Mouse (Mus musculus): ENCODE measurements around the gene Csnka2ip.

Csnka2ip gene

DNA sequence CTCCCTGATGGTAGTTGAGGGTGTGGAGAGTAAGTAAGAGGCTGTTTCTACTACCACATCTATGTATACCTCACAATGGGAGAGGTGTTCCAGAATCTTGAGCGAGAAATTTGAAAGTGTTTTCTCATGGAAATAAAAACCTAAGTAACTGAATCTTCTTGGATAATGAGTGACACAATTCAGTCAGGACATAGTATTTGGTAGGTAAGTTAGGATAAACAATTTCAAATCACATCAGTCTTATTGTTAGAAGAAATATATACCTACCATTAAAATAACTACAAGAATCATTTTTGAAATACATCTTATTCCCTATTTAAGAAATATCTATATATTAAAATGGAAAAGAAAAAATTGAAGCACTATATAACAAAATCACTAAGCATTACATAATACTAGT is at the start of gene Csnka2ip:
TSS of gene Csnka2ip (minus strand) at position 101 of the 400 bp plus-strand sequence.
- no peak for DNase-seq

- no peak for DNase-seq
Observed at GRCm38 (mm10) chr16:64649594-64650290, 47.5 kb upstream of the Csnka2ip start.

- DNase-seq: no peak
Observed at GRCm38 (mm10) chr16:64647771-64648170, 45.6 kb upstream of the Csnka2ip start.

DNA sequence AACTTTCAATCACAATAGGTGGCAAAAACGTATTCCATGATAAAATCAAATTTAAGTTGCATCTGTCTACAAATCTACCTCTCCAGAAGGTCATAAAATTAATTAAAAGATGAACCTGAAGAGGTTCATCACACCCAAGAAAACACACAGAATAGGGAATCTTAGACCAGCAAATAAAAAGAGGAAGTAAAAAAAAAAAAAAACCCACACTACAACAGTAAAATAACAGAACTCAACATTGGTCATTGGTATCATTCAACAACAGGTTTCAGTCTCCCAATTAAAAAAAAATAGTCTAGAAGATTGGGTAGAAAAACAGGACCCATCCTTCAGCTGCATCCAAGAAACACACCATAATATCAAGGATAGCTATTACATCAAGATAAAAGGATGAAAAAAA is 32.9 kb upstream of the Csnka2ip start:
- no peak for DNase-seq

DNA sequence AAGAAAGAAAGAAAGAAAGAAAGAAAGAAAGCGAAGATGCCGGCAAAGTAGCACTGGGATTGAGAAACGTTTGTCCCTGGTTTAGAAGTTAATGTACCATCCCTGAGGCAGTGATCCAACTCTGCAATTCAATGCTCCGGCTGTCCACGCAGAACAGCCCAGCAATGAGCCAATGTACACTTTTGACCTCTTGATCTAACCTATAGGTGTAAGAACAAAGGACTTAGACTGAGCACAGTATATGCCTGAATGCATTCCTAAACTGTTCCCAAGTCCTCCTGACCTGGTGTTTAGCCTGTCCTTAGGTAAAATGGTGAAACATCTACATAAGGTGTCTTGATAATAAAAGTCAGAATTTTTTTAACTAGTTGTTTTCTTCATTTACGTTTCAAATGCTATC is 17.9 kb upstream of the Csnka2ip start:
- no peak for DNase-seq

GRCm38 (mm10) chr16:64614648-64615047 is 12.4 kb upstream of the Csnka2ip start:
- no peak for DNase-seq

DNA sequence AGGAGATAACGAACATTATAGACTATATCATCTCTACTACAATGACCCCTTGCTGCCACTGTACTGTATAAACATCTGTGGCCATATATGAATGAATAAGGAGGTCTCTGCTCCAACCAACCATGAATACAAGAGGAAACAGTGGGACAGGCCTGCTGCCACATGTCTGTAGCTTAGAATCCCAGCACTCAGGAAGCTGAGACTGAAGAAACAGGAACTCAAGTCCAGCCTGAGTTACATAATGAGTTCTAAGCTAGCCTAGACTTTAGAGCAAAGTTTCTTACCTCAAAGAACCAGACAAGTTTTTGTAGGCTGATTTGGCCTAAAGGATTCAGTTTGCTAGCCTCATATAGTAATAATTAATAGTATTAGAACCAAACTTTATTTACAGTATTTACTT is 5.6 kb upstream of the Csnka2ip start:
- DNase-seq: no peak

DNA sequence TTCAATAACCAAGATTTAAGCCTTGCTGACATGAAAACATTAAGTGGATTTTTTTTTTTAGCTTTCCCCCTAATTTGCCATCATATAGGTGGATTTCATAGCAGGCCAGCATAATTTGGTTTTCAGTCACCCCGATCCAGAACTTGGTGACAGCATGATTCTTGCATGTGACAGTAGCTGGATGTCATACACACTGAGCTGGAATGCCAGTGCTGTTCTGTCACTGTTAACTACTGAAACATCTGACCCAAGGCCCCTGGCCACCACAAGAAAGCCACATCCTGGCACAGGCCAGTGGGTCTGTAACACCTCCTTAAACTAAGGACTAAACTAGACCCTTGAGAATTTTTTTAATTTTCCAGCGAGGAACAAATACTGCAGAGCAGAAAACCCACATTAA is 15.4 kb downstream of the Csnka2ip start:
- DNase-seq: no peak

DNA sequence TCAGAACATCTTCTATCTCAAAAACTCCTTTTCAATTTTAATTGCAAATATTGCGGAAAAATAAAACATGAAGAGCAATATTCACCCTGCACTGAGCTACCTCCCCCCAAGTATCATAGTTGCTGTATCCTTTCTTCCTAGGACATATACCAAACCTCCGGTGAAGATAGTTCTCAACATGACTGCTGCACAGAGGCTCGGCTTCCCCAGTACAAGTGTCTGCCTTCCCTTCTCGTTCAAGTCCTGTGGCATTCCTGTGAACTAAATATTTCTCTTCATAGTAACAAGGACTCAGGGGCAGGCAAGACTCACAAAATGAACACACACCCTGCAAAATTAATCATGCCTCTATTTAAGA is 16.0 kb downstream of the Csnka2ip start:
- DNase-seq: no peak

GRCm38 (mm10) chr16:64585599-64586261 is 16.5 kb downstream of the Csnka2ip start:
- DNase-seq: no peak

GRCm38 (mm10) chr16:64584591-64584990 is 17.6 kb downstream of the Csnka2ip start:
- DNase-seq: no peak

GRCm38 (mm10) chr16:64583406-64583805 is 18.8 kb downstream of the Csnka2ip start:
- DNase-seq: no peak

GRCm38 (mm10) chr16:64569496-64569895 is 32.7 kb downstream of the Csnka2ip start:
- no peak for DNase-seq

- no peak for DNase-seq
Observed at GRCm38 (mm10) chr16:64563081-64563480, 39.1 kb downstream of the Csnka2ip start.

DNA sequence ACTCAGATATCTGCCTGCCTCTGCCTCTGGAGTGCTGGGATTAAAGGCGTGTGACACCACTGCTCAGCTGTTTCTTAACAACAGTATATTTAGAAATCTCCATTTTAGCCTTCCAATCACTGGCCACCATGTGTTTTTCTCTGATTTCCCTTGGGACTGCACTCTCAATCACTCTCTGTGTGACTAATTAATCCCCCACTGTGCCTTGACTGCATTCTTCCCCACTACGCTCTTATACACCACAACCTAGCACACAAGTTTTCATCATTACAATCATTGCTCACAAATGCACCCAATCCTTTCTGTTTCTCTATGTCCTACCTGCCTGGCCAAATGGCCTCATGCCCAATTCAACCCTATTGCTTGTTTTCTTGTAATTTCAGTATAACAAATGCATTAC is 43.7 kb downstream of the Csnka2ip start:
- no peak for DNase-seq

DNA sequence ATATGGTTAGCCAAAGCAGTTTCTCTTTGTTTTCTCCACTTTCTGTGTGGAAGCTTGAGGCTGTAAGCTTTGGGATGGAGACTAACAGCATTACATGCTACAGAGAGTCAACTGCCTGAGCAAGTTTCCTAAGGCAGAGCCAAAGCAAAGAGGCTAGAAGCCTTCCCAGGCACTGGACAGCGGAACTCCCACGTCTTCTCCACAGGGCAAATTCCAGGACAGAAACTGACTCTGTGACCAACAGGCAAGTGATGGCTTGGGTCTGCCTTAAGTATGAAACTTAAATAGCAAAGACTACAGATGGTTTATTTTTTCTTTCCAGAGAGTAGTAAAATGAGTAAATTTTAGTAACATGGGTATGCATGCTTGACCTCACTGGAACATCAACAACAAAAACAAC is 75.3 kb downstream of the Csnka2ip start:
- DNase-seq: no peak

DNA sequence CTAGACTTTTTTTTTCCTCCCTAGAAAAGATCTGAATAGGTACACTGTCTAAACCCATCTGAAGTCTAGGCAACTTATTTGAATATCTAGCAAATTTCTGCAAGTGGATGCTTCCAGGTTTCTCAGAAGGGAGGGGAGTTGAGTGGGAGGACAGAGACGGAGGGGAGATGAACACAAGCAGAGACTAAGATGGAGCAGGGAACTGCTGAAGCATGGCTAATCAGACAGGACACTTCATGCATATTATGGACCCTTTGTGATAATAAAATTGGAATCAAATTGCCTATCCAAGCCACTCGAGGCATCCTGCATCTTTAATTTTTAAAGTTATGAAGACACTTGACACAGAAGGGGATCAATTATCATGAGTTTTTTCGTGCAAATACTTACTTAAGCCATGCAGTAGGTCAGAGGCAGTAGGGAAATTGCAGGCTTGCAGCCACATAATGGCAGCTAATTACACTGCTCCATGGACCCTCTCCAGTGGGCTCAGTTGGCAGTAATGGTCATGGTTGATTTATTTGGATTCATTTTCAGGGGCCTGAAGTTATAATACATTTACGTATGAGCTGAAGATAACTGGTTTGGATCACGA is 78.1 kb downstream of the Csnka2ip start:
- DNase-seq: no peak

DNA sequence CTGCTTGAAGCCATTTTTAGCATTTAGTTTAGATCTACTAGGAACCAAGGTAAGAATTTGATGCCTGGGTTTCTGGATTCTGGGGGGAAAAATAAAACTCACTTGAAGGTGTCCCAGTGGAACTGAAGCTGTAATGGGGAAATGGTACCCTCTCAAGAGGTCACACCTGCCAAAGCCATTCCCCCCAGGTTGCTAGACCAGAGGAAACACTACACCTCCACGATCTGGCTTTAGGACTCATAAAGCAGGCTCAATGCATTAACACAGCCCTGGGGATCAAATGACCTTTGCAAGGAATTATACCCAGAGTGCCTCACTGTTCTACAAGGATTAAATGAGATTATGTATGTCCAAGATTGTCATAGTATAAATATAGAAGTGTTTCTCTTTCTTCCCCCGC is 88.8 kb downstream of the Csnka2ip start:
- DNase-seq: no peak

All from kidney, adult 11 months (tissue).